28 mouse cellular contexts compared by ENCODE assay signal in genomic region chr3:140744501-140744900, GRCm38 (mm10).
A peak's percentile ranks its signal among the peaks of the same experiment; 100 is the strongest.
DNase-seq lines count a peak whose midpoint lies in the region; ATAC-seq and TF ChIP-seq lines count a peak whose summit lies in the region.
"Had no signal": no experiment of that assay in that cellular context is flagged by ENCODE, and none has a peak within 500 bp of the region (broad histone marks: within the 10 kb centered on the region; RNA-seq: fewer than 3 reads in every experiment).

No protein-coding gene starts in this region.

- no peaks in the 10 kb centered on the region for H3K27me3 ChIP-seq in hindbrain, postnatal 0 days (ENCODE audit: insufficient read depth, low read length)
- H3K27me3 ChIP-seq in hindbrain, embryonic 12.5 days, result no peaks in the 10 kb centered on the region
- no peaks in the 10 kb centered on the region for H3K27me3 ChIP-seq in heart, embryonic 10.5 days (ENCODE audit: insufficient read depth, poor library complexity, severe bottlenecking)
- H3K27me3 ChIP-seq in kidney, embryonic 14.5 days (ENCODE audit: control insufficient read depth, insufficient read depth, low read length), result no peaks in the 10 kb centered on the region
- H3K27me3 ChIP-seq: forebrain, embryonic 13.5 days; heart, embryonic 13.5 days; intestine, embryonic 15.5 days; limb, embryonic 12.5 days; liver, embryonic 15.5 days had no signal

- DNase-seq in hindbrain, postnatal 0 days (ENCODE audit: low spot score), result peak; percentile 7
- DNase-seq in cerebellum, adult 11 months, result peak; percentile 12
- DNase-seq in cerebellum, adult 9-11 months, result peak; percentile 51
- no peak for DNase-seq in heart, embryonic 10.5 days (ENCODE audit: low spot score)
- DNase-seq in thymus, postnatal 36 days, result no peak
- DNase-seq: adrenal gland, postnatal 25 days; gastrocnemius, postnatal 25 days; heart, adult 2 months; heart, postnatal 10 days; kidney, adult 2 months; kidney, postnatal 14 days; layer of hippocampus, adult 9-11 months; lung, embryonic 14.5 days; lung, postnatal 14 days; midbrain, embryonic 14.5 days; right cerebral cortex, adult 18-20 months; spleen, adult 18-20 months; thymus, adult 18-20 months; thymus, postnatal 25 days had no signal

- no peak overlapping the region for H3K4me2 ChIP-seq in hindbrain, postnatal 0 days (ENCODE audit: low read depth, low read length)
- no peak overlapping the region for H3K4me2 ChIP-seq in hindbrain, embryonic 12.5 days (replicated peaks)
- H3K4me2 ChIP-seq in kidney, embryonic 14.5 days (replicated peaks; ENCODE audit: low read depth, low read length), result no peak overlapping the region
- H3K4me2 ChIP-seq: forebrain, embryonic 13.5 days; heart, embryonic 13.5 days; intestine, embryonic 15.5 days; limb, embryonic 12.5 days; liver, embryonic 15.5 days; lung, embryonic 14.5 days had no signal

- H3K27ac ChIP-seq in hindbrain, postnatal 0 days, result no peak overlapping the region
- H3K27ac ChIP-seq in hindbrain, embryonic 12.5 days, result no peak overlapping the region
- H3K27ac ChIP-seq in heart, embryonic 10.5 days, result no peak overlapping the region
- no peak overlapping the region for H3K27ac ChIP-seq in kidney, embryonic 14.5 days (ENCODE audit: low read depth, low read length)
- H3K27ac ChIP-seq: forebrain, embryonic 13.5 days; heart, adult 2 months; heart, embryonic 13.5 days; hindbrain, embryonic 10.5 days; intestine, embryonic 15.5 days; limb, embryonic 12.5 days; liver, embryonic 15.5 days had no signal

- no peaks in the 10 kb centered on the region for H3K36me3 ChIP-seq in hindbrain, postnatal 0 days (ENCODE audit: insufficient read depth, low read length)
- no peaks in the 10 kb centered on the region for H3K36me3 ChIP-seq in hindbrain, embryonic 12.5 days
- H3K36me3 ChIP-seq in heart, embryonic 10.5 days, result no peaks in the 10 kb centered on the region
- H3K36me3 ChIP-seq in kidney, embryonic 14.5 days (ENCODE audit: control insufficient read depth, insufficient read depth, low read length), result no peaks in the 10 kb centered on the region
- H3K36me3 ChIP-seq: heart, embryonic 13.5 days; hindbrain, embryonic 10.5 days; intestine, embryonic 15.5 days; limb, embryonic 12.5 days; liver, embryonic 15.5 days had no signal

- no peak overlapping the region for H3K9ac ChIP-seq in hindbrain, postnatal 0 days (replicated peaks; ENCODE audit: low read length)
- H3K9ac ChIP-seq in hindbrain, embryonic 12.5 days, result no peak overlapping the region
- no peak overlapping the region for H3K9ac ChIP-seq in kidney, embryonic 14.5 days (ENCODE audit: low read depth, low read length)
- H3K9ac ChIP-seq: forebrain, embryonic 13.5 days; heart, embryonic 13.5 days; intestine, embryonic 15.5 days; limb, embryonic 12.5 days; liver, embryonic 15.5 days; lung, embryonic 14.5 days had no signal

- H3K4me3 ChIP-seq in hindbrain, postnatal 0 days (ENCODE audit: low read length), result no peak overlapping the region
- no peak overlapping the region for H3K4me3 ChIP-seq in hindbrain, embryonic 12.5 days
- no peak overlapping the region for H3K4me3 ChIP-seq in heart, embryonic 10.5 days
- no peak overlapping the region for H3K4me3 ChIP-seq in kidney, embryonic 14.5 days (ENCODE audit: low read length)
- H3K4me3 ChIP-seq: forebrain, embryonic 13.5 days; heart, adult 2 months; heart, embryonic 13.5 days; hindbrain, embryonic 10.5 days; intestine, embryonic 15.5 days; limb, embryonic 12.5 days; liver, embryonic 15.5 days had no signal

- H3K9me3 ChIP-seq in hindbrain, postnatal 0 days (ENCODE audit: low read length), result no peaks in the 10 kb centered on the region
- no peaks in the 10 kb centered on the region for H3K9me3 ChIP-seq in hindbrain, embryonic 12.5 days (replicated peaks)
- H3K9me3 ChIP-seq in heart, embryonic 10.5 days, result no peaks in the 10 kb centered on the region
- H3K9me3 ChIP-seq in kidney, embryonic 14.5 days (ENCODE audit: control insufficient read depth, low read length), result no peaks in the 10 kb centered on the region
- H3K9me3 ChIP-seq: forebrain, embryonic 13.5 days; heart, embryonic 13.5 days; hindbrain, embryonic 10.5 days; intestine, embryonic 15.5 days; limb, embryonic 12.5 days; liver, embryonic 15.5 days had no signal

- H3K4me1 ChIP-seq in hindbrain, postnatal 0 days (ENCODE audit: insufficient read depth, low read length), result no peaks in the 10 kb centered on the region
- H3K4me1 ChIP-seq in hindbrain, embryonic 12.5 days, result no peaks in the 10 kb centered on the region
- no peaks in the 10 kb centered on the region for H3K4me1 ChIP-seq in heart, embryonic 10.5 days
- H3K4me1 ChIP-seq in kidney, embryonic 14.5 days (ENCODE audit: control insufficient read depth, insufficient read depth, low read length), result no peaks in the 10 kb centered on the region
- H3K4me1 ChIP-seq: forebrain, embryonic 13.5 days; heart, embryonic 13.5 days; hindbrain, embryonic 10.5 days; intestine, embryonic 15.5 days; limb, embryonic 12.5 days; liver, embryonic 15.5 days had no signal

- WGBS in hindbrain, postnatal 0 days, result 52% methylated on average over 2 of the region's 2 CpGs
- 76% methylated on average over 2 of the region's 2 CpGs for WGBS in hindbrain, embryonic 12.5 days
- WGBS in heart, embryonic 10.5 days, result 69% methylated on average over 2 of the region's 2 CpGs
- 62% methylated on average over 2 of the region's 2 CpGs for WGBS in kidney, embryonic 14.5 days

- TF ChIP-seq CTCF in hindbrain, postnatal 0 days (IDR thresholded peaks at IDR 0.05; ENCODE audit: low read depth), result no peak

- no peak for ATAC-seq in hindbrain, postnatal 0 days
- no peak for ATAC-seq in hindbrain, embryonic 12.5 days (ENCODE audit: low FRiP score)
- no peak for ATAC-seq in kidney, embryonic 14.5 days (ENCODE audit: low FRiP score, low TSS enrichment)
- ATAC-seq: forebrain, embryonic 13.5 days; hindbrain, embryonic 16.5 days; intestine, embryonic 15.5 days had no signal

Comparison
In these comparisons a context has a peak if more than half of its experiments do, and no peak if none do; other contexts are left out.
1. DNase-seq: peak in hindbrain, postnatal 0 days (single experiment), cerebellum, adult 11 months (single experiment) and cerebellum, adult 9-11 months (single experiment); none in heart, embryonic 10.5 days (single experiment) and thymus, postnatal 36 days (0 of 2).